Comparison of ENCODE assay signal across 8 mouse cellular contexts in genomic region chr14:120477288-120477981, GRCm38 (mm10). TPM values are rescaled to one million over a fixed set of nuclear protein-coding genes. Genes with fewer than 3 reads are reported as not detected.
DNase-seq lines count a peak whose midpoint lies in the region; ATAC-seq and TF ChIP-seq lines count a peak whose summit lies in the region.

No protein-coding gene starts in this region.

- peak; percentile 98 for DNase-seq in NIH3T3 (ENCODE audit: low read depth)
- peak; percentile 100 for DNase-seq in cerebellum, adult 9-10 months
- DNase-seq in hindbrain, embryonic 10.5 days (ENCODE audit: low spot score): peak; percentile 99
- peak; percentile 100 for DNase-seq in layer of hippocampus, adult 9-11 months
- peak; percentile 99 for DNase-seq in lung, postnatal 0 days (ENCODE audit: low spot score)
- peak; percentile 97 for DNase-seq in retina, adult 2 months (ENCODE audit: low read depth, low spot score)
- DNase-seq in thymus, postnatal 36 days: peak; percentile 97 to 98

- 0 out of 2 replicates have a peak, but pooled peaks have one; percentile 17 for TF ChIP-seq CTCF in lung, postnatal 0 days (IDR thresholded peaks at IDR 0.05)

- peak overlapping the region; percentile 95 for H3K27ac ChIP-seq in hindbrain, embryonic 10.5 days
- peak overlapping the region; percentile 99 for H3K27ac ChIP-seq in lung, postnatal 0 days (ENCODE audit: low read length)

- WGBS in hindbrain, embryonic 10.5 days: under 1% methylated on average over 46 of the region's 46 CpGs
- WGBS in lung, postnatal 0 days: 1% methylated on average over 46 of the region's 46 CpGs

- H3K4me3 ChIP-seq in hindbrain, embryonic 10.5 days: peak overlapping the region; percentile 79
- H3K4me3 ChIP-seq in lung, postnatal 0 days (ENCODE audit: low read depth, low read length): peak overlapping the region; percentile 83

- peak; percentile 90 for TF ChIP-seq EP300 in lung, postnatal 0 days (IDR thresholded peaks at IDR 0.05)

- peak; percentile 76 for ATAC-seq in frontal cortex, adult (ENCODE audit: low TSS enrichment)
- peak; percentile 87 for ATAC-seq in lung, postnatal 0 days

- peaks cover 8% of the 10 kb centered on the region for H3K36me3 ChIP-seq in hindbrain, embryonic 10.5 days
- no peaks in the 10 kb centered on the region; the same call in 1 of the 2 replicates for H3K36me3 ChIP-seq in lung, postnatal 0 days (ENCODE audit: insufficient read depth, low read length)

- peaks cover 31% of the 10 kb centered on the region for H3K4me1 ChIP-seq in hindbrain, embryonic 10.5 days (replicated peaks)
- H3K4me1 ChIP-seq in lung, postnatal 0 days (ENCODE audit: insufficient read depth, low read depth, low read length): no peaks in the 10 kb centered on the region; the same call in 1 of the 2 replicates

- H3K27me3 ChIP-seq in hindbrain, embryonic 10.5 days (ENCODE audit: insufficient read depth, poor library complexity, severe bottlenecking): no peaks in the 10 kb centered on the region
- no peaks in the 10 kb centered on the region for H3K27me3 ChIP-seq in lung, postnatal 0 days (replicated peaks; ENCODE audit: insufficient read depth, low read length)

- peak overlapping the region; percentile 72 for H3K4me2 ChIP-seq in lung, postnatal 0 days (replicated peaks; ENCODE audit: low read depth, low read length)

- peak overlapping the region; percentile 65 for H3K9ac ChIP-seq in lung, postnatal 0 days (replicated peaks; ENCODE audit: low read depth)

- H3K9me3 ChIP-seq in hindbrain, embryonic 10.5 days: no peaks in the 10 kb centered on the region
- H3K9me3 ChIP-seq in lung, postnatal 0 days (ENCODE audit: low read length): no peaks in the 10 kb centered on the region; the same call in 1 of the 2 replicates

RNA-seq across cellular contexts. Expression of gene Rap2a, which starts 0.8 kb away (rescaled TPM):
- polyA plus RNA-seq in hindbrain, embryonic 10.5 days (2016; fragmentation: Nextera tagmentation; extraction: Ambion mirVana): 11.6 and 13.1 TPM in 2 replicates
- polyA plus RNA-seq in lung, postnatal 0 days (2015; fragmentation: Nextera tagmentation; extraction: Ambion mirVana): 48.4 and 62.8 TPM in 2 replicates

Comparison
In these comparisons a context has a peak if more than half of its experiments do, and no peak if none do; other contexts are left out.
1. Peak in every context shown above with its lines: DNase-seq, ATAC-seq, H3K4me3 ChIP-seq and H3K27ac ChIP-seq.